Mouse (Mus musculus) myocyte (in vitro differentiated cells): ENCODE data around the gene Hist2h3b.

Experiments
- CEBPB ChIP-seq: IDR thresholded peaks from 2 replicates; pipeline ENCODE4 v1.6.1; 2011; ENCODE audit warnings: mild to moderate bottlenecking, moderate library complexity; ENCODE audit not compliant: poor library complexity, insufficient read depth, severe bottlenecking
- E2F4 ChIP-seq: IDR thresholded peaks from one replicate; pipeline ENCODE4 v1.6.1; 2011; ENCODE audit warnings: mild to moderate bottlenecking, control low read depth, moderate library complexity; ENCODE audit not compliant: insufficient read depth
- MYOD1 ChIP-seq, 3 experiments: IDR thresholded peaks; one replicate each; pipeline ENCODE4 v1.6.1; 2011; ENCODE audit warnings: control low read depth in 2 of 3, low read depth in 2 of 3, mild to moderate bottlenecking in 2 of 3, moderate library complexity in 1 of 3; ENCODE audit not compliant: insufficient read length in 2 of 3, control insufficient read depth in 1 of 3
- MYOG ChIP-seq, 3 experiments: IDR thresholded peaks; one replicate each; pipeline ENCODE4 v1.6.1; 2011; ENCODE audit warnings: control low read depth in 2 of 3, low read depth in 2 of 3, mild to moderate bottlenecking in 2 of 3; ENCODE audit not compliant: insufficient read length in 2 of 3, control insufficient read depth in 1 of 3, insufficient read depth in 1 of 3
- POLR2A ChIP-seq: IDR thresholded peaks from one replicate; pipeline ENCODE4 v1.6.1; 2011; ENCODE audit warnings: low read depth, mild to moderate bottlenecking, control low read depth, moderate library complexity; ENCODE audit not compliant: insufficient read length
- POLR2AphosphoS2 ChIP-seq: IDR thresholded peaks from one replicate; pipeline ENCODE4 v1.6.1; 2011; ENCODE audit warnings: low read depth, control low read depth; ENCODE audit not compliant: insufficient read length
- TCF12 ChIP-seq: IDR thresholded peaks from one replicate; pipeline ENCODE4 v1.6.1; 2011; ENCODE audit warnings: mild to moderate bottlenecking, control low read depth; ENCODE audit not compliant: poor library complexity, insufficient read depth, severe bottlenecking
- USF1 ChIP-seq: IDR thresholded peaks from one replicate; pipeline ENCODE4 v1.6.1; 2011; ENCODE audit warnings: low read depth, mild to moderate bottlenecking, control low read depth, moderate library complexity

DNA sequence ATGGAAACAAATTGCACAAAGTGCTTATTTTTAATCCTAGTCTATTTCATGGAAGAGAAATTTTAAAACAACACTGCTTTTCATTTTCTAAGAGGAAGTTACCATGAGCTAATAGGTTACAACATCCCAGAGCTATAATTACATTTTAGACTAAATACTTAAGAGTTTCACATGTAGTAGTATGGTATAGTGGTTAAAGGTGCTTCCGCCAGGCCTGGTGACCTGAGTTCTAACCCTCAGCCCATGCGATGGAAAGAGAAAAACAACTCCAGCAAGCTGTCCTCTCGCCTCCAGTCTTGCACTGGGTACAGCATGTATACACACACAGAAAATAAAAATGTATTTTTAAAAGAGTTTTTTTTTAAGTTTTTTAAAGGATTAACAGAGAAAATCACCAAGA is 16.7 kb upstream of the Hist2h3b start:
- TF ChIP-seq POLR2A (no peak), TCF12 (no peak), MYOG (IDR thresholded peaks at IDR 0.05; ENCODE audit: control insufficient read depth in 1 of 3, insufficient read depth in 1 of 3, insufficient read length in 2 of 3, low read depth in 2 of 3) (no peak), POLR2AphosphoS2 (no peak), E2F4 (no peak), USF1 (no peak), MYOD1 (IDR thresholded peaks at IDR 0.05; ENCODE audit: control insufficient read depth in 1 of 3, insufficient read length in 2 of 3, low read depth in 2 of 3) (no peak), CEBPB (no peak)
